Mouse (Mus musculus): ENCODE data around the gene Fbrs.

- no peak for TF ChIP-seq EP300 (IDR thresholded peaks at IDR 0.05)
- no peak for TF ChIP-seq CTCF (IDR thresholded peaks at IDR 0.05)
Measured at GRCm38 (mm10) chr7:127465191-127465590, 13.8 kb upstream of the Fbrs start.

Data from lung, postnatal 0 days (tissue).